Mouse (Mus musculus): ENCODE results near the gene U2af2. TPM values are rescaled to one million over a fixed set of nuclear protein-coding genes. Genes with fewer than 3 reads are reported as not detected.

U2af2 gene
- total RNA-seq, 1 experiment, result 262 TPM

GRCm38 (mm10) chr7:5057381-5057780 is 4.6 kb upstream of the U2af2 start:
- Histone ChIP-seq H3K9me3 (ENCODE audit: control insufficient read depth, insufficient read depth, low read depth, low read length) (no peaks in the 10 kb centered on the region), H3K27ac (ENCODE audit: insufficient read depth, low read depth, low read length, poor library complexity, severe bottlenecking) (no peak overlapping the region), H3K9ac (ENCODE audit: insufficient read depth, low read depth, low read length, poor library complexity, severe bottlenecking) (0 out of 2 replicates have a peak overlapping the region, but pooled peaks have one; percentile 82), H3K4me3 (ENCODE audit: insufficient read depth in 1 of 2, low read depth in 1 of 2, low read length in 2 of 2, poor library complexity in 1 of 2, severe bottlenecking in 1 of 2) (peak overlapping the region; percentile 51 to 75), H3K36me3 (ENCODE audit: control insufficient read depth, insufficient read depth, low read length, poor library complexity, severe bottlenecking) (peaks cover 2% of the 10 kb centered on the region; the same call in 1 of the 2 replicates), H3K4me1 (ENCODE audit: control insufficient read depth in 2 of 2, insufficient read depth in 2 of 2, low read length in 2 of 2, poor library complexity in 1 of 2) (peaks cover 0 to 11% of the 10 kb centered on the region in 2 experiments; a peak in 1 of 4 replicates)
- TF ChIP-seq CHD2 (IDR thresholded peaks at IDR 0.05; ENCODE audit: low read depth, low read length), result no peak
- TF ChIP-seq ZC3H11A (IDR thresholded peaks at IDR 0.05; ENCODE audit: borderline replicate concordance, low read depth, low read length), result no peak
- TF ChIP-seq MAFK (IDR thresholded peaks at IDR 0.05; ENCODE audit: insufficient read depth, low read depth, low read length), result no peak
- no peak for TF ChIP-seq ZNF384 (IDR thresholded peaks at IDR 0.05; ENCODE audit: low read depth, low read length)
- no peak for TF ChIP-seq HCFC1 (IDR thresholded peaks at IDR 0.05; ENCODE audit: borderline replicate concordance, insufficient read depth, low read length)
- in situ Hi-C loops (cut with MboI; ENCODE audit: low sequenced_read_pairs in 2 of 2, unreplicated experiment in 2 of 2), result no loop called here
- DNase-seq (ENCODE audit: low read depth, low spot score), result no peak

GRCm38 (mm10) chr7:5057804-5058203 is 4.1 kb upstream of the U2af2 start:
- no peak for TF ChIP-seq ZNF384 (IDR thresholded peaks at IDR 0.05; ENCODE audit: low read depth, low read length)
- no peak for TF ChIP-seq CHD2 (IDR thresholded peaks at IDR 0.05; ENCODE audit: low read depth, low read length)
- TF ChIP-seq MAFK (IDR thresholded peaks at IDR 0.05; ENCODE audit: insufficient read depth, low read depth, low read length), result no peak
- no peak for TF ChIP-seq ZC3H11A (IDR thresholded peaks at IDR 0.05; ENCODE audit: borderline replicate concordance, low read depth, low read length)
- in situ Hi-C loops (cut with MboI; ENCODE audit: low sequenced_read_pairs in 2 of 2, unreplicated experiment in 2 of 2), result no loop called here
- DNase-seq (ENCODE audit: low read depth, low spot score), result no peak
- no peak overlapping the region for H3K9ac ChIP-seq (ENCODE audit: insufficient read depth, low read depth, low read length, poor library complexity, severe bottlenecking)
- peaks cover 0 to 11% of the 10 kb centered on the region in 2 experiments; a peak in 1 of 4 replicates for H3K4me1 ChIP-seq (ENCODE audit: control insufficient read depth in 2 of 2, insufficient read depth in 2 of 2, low read length in 2 of 2, poor library complexity in 1 of 2)
- H3K4me3 ChIP-seq (ENCODE audit: insufficient read depth in 1 of 2, low read depth in 1 of 2, low read length in 2 of 2, poor library complexity in 1 of 2, severe bottlenecking in 1 of 2), result no peak overlapping the region
- H3K36me3 ChIP-seq (ENCODE audit: control insufficient read depth, insufficient read depth, low read length, poor library complexity, severe bottlenecking), result peaks cover 2% of the 10 kb centered on the region; the same call in 1 of the 2 replicates
- no peak overlapping the region for H3K27ac ChIP-seq (ENCODE audit: insufficient read depth, low read depth, low read length, poor library complexity, severe bottlenecking)
- no peaks in the 10 kb centered on the region for H3K9me3 ChIP-seq (ENCODE audit: control insufficient read depth, insufficient read depth, low read depth, low read length)

GRCm38 (mm10) chr7:5058631-5059030 is 3.3 kb upstream of the U2af2 start:
- H3K36me3 ChIP-seq (ENCODE audit: control insufficient read depth, insufficient read depth, low read length, poor library complexity, severe bottlenecking), result peaks cover 2% of the 10 kb centered on the region; the same call in 1 of the 2 replicates
- no peak overlapping the region for H3K9ac ChIP-seq (ENCODE audit: insufficient read depth, low read depth, low read length, poor library complexity, severe bottlenecking)
- peaks cover 0 to 11% of the 10 kb centered on the region in 2 experiments; a peak in 2 of 4 replicates for H3K4me1 ChIP-seq (ENCODE audit: control insufficient read depth in 2 of 2, insufficient read depth in 2 of 2, low read length in 2 of 2, poor library complexity in 1 of 2)
- no peak for DNase-seq (ENCODE audit: low read depth, low spot score)
- no peak for TF ChIP-seq CHD2 (IDR thresholded peaks at IDR 0.05; ENCODE audit: low read depth, low read length)
- H3K4me3 ChIP-seq (ENCODE audit: insufficient read depth in 1 of 2, low read depth in 1 of 2, low read length in 2 of 2, poor library complexity in 1 of 2, severe bottlenecking in 1 of 2), result no peak overlapping the region
- H3K27ac ChIP-seq (ENCODE audit: insufficient read depth, low read depth, low read length, poor library complexity, severe bottlenecking), result no peak overlapping the region
- H3K9me3 ChIP-seq (ENCODE audit: control insufficient read depth, insufficient read depth, low read depth, low read length), result no peaks in the 10 kb centered on the region
- in situ Hi-C loops (cut with MboI; ENCODE audit: low sequenced_read_pairs in 2 of 2, unreplicated experiment in 2 of 2), result no loop called here

GRCm38 (mm10) chr7:5059421-5059820 is 2.5 kb upstream of the U2af2 start:
- Histone ChIP-seq H3K9me3 (ENCODE audit: control insufficient read depth, insufficient read depth, low read depth, low read length) (no peaks in the 10 kb centered on the region), H3K4me1 (ENCODE audit: control insufficient read depth in 2 of 2, insufficient read depth in 2 of 2, low read length in 2 of 2, poor library complexity in 1 of 2) (peaks cover 0 to 10% of the 10 kb centered on the region in 2 experiments; a peak in 2 of 4 replicates), H3K27ac (ENCODE audit: insufficient read depth, low read depth, low read length, poor library complexity, severe bottlenecking) (no peak overlapping the region), H3K36me3 (ENCODE audit: control insufficient read depth, insufficient read depth, low read length, poor library complexity, severe bottlenecking) (peaks cover 2% of the 10 kb centered on the region; the same call in 1 of the 2 replicates), H3K4me3 (ENCODE audit: insufficient read depth in 1 of 2, low read depth in 1 of 2, low read length in 2 of 2, poor library complexity in 1 of 2, severe bottlenecking in 1 of 2) (no peak overlapping the region), H3K9ac (ENCODE audit: insufficient read depth, low read depth, low read length, poor library complexity, severe bottlenecking) (no peak overlapping the region; the same call in 1 of the 2 replicates)
- in situ Hi-C loops (cut with MboI; ENCODE audit: low sequenced_read_pairs in 2 of 2, unreplicated experiment in 2 of 2), result no loop called here
- no peak for TF ChIP-seq MAFK (IDR thresholded peaks at IDR 0.05; ENCODE audit: insufficient read depth, low read depth, low read length)
- TF ChIP-seq ZNF384 (IDR thresholded peaks at IDR 0.05; ENCODE audit: low read depth, low read length), result no peak
- no peak for TF ChIP-seq CHD2 (IDR thresholded peaks at IDR 0.05; ENCODE audit: low read depth, low read length)
- TF ChIP-seq ZC3H11A (IDR thresholded peaks at IDR 0.05; ENCODE audit: borderline replicate concordance, low read depth, low read length), result no peak
- TF ChIP-seq HCFC1 (IDR thresholded peaks at IDR 0.05; ENCODE audit: borderline replicate concordance, insufficient read depth, low read length), result no peak
- no peak for DNase-seq (ENCODE audit: low read depth, low spot score)

- Histone ChIP-seq H3K4me3 (ENCODE audit: insufficient read depth in 1 of 2, low read depth in 1 of 2, low read length in 2 of 2, poor library complexity in 1 of 2, severe bottlenecking in 1 of 2) (peak overlapping the region; percentile 86 to 94), H3K4me1 (ENCODE audit: control insufficient read depth in 2 of 2, insufficient read depth in 2 of 2, low read length in 2 of 2, poor library complexity in 1 of 2) (peaks cover 0 to 11% of the 10 kb centered on the region in 2 experiments; a peak in 2 of 4 replicates), H3K27ac (ENCODE audit: insufficient read depth, low read depth, low read length, poor library complexity, severe bottlenecking) (peak overlapping the region; percentile 99), H3K9ac (ENCODE audit: insufficient read depth, low read depth, low read length, poor library complexity, severe bottlenecking) (peak overlapping the region; percentile 99), H3K9me3 (ENCODE audit: control insufficient read depth, insufficient read depth, low read depth, low read length) (no peaks in the 10 kb centered on the region), H3K36me3 (ENCODE audit: control insufficient read depth, insufficient read depth, low read length, poor library complexity, severe bottlenecking) (peaks cover 3% of the 10 kb centered on the region; the same call in 1 of the 2 replicates)
- no peak for DNase-seq (ENCODE audit: low read depth, low spot score)
- in situ Hi-C loops (cut with MboI; ENCODE audit: low sequenced_read_pairs in 2 of 2, unreplicated experiment in 2 of 2), result no loop called here
- TF ChIP-seq ZC3H11A (IDR thresholded peaks at IDR 0.05; ENCODE audit: borderline replicate concordance, low read depth, low read length) (no peak), HCFC1 (IDR thresholded peaks at IDR 0.05; ENCODE audit: borderline replicate concordance, insufficient read depth, low read length) (no peak), ZNF384 (IDR thresholded peaks at IDR 0.05; ENCODE audit: low read depth, low read length) (no peak), CHD2 (IDR thresholded peaks at IDR 0.05; ENCODE audit: low read depth, low read length) (no peak), MAFK (IDR thresholded peaks at IDR 0.05; ENCODE audit: insufficient read depth, low read depth, low read length) (no peak)
Measured at GRCm38 (mm10) chr7:5060239-5060731, 1.7 kb upstream of the U2af2 start.

Data from ES-E14 (cell line).